2 mouse cellular contexts compared by ENCODE assay signal in genomic region chr2:100590643-100591042, GRCm38 (mm10).
DNase-seq lines count a peak whose midpoint lies in the region; ATAC-seq lines count a peak whose summit lies in the region.
"Not testable (repeated sequence)": the region's sequence is repeated elsewhere in the genome, so short reads cannot be mapped to it uniquely, and the experiment has no call there.

No protein-coding gene starts in this region.

- peak; percentile 53; the same call in 1 of the 2 replicates for ATAC-seq in forebrain, embryonic 13.5 days
- ATAC-seq in forebrain, embryonic 14.5 days: peak; percentile 63; the same call in 1 of the 2 replicates

- not testable (repeated sequence) for H3K9ac ChIP-seq in forebrain, embryonic 13.5 days; forebrain, embryonic 14.5 days (ENCODE audit: low read length)

- H3K27me3 ChIP-seq in forebrain, embryonic 13.5 days; forebrain, embryonic 14.5 days (replicated peaks; ENCODE audit: control insufficient read depth, insufficient read depth, low read length): not testable (repeated sequence)

- not testable (repeated sequence) for H3K27ac ChIP-seq in forebrain, embryonic 13.5 days; forebrain, embryonic 14.5 days (ENCODE audit: low read depth, low read length)

- not testable (repeated sequence) for H3K9me3 ChIP-seq in forebrain, embryonic 13.5 days (replicated peaks); forebrain, embryonic 14.5 days (replicated peaks; ENCODE audit: control insufficient read depth, low read length)

- not testable (repeated sequence) for H3K36me3 ChIP-seq in forebrain, embryonic 13.5 days (ENCODE audit: poor library complexity, severe bottlenecking); forebrain, embryonic 14.5 days (ENCODE audit: control insufficient read depth, insufficient read depth, low read length)

- not testable (repeated sequence) for H3K4me3 ChIP-seq in forebrain, embryonic 13.5 days; forebrain, embryonic 14.5 days (ENCODE audit: low read depth, low read length)

- H3K4me2 ChIP-seq in forebrain, embryonic 13.5 days; forebrain, embryonic 14.5 days (ENCODE audit: low read length): not testable (repeated sequence)

- not testable (repeated sequence) for DNase-seq in forebrain, embryonic 14.5 days (ENCODE audit: low spot score)

- H3K4me1 ChIP-seq in forebrain, embryonic 13.5 days; forebrain, embryonic 14.5 days (ENCODE audit: control insufficient read depth, insufficient read depth, low read length): not testable (repeated sequence)
